Mouse (Mus musculus): Measurements from ENCODE around the gene Egflam. TPM values are rescaled to one million over a fixed set of nuclear protein-coding genes. Genes with fewer than 3 reads are reported as not detected.

Gene Egflam
- polyA plus RNA-seq, 1 experiment from 2014 or later, result not detected

DNA sequence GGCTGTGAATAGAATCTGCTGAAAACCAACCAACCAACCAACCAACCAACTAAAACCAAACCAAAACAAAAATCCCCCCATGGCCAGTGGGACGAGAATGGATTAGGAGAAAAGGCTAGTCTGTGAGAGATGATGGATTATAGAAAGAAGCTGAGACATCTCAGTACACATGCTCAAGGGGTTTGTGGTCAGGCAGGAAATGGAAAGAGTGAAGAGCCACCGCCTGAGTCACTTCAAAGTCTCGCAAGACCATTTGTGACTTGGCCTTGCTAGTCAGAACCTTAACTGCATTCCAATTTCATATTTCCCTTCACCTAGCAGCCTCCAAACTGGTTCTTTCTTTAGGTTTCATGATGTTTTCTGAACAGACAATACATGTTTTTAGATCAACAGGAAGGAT lies 141.6 kb downstream of the Egflam start:
- H3K4me3 ChIP-seq (ENCODE audit: inconsistent target), result no peak overlapping the region
- no peak overlapping the region for H3K27ac ChIP-seq
- no peaks in the 10 kb centered on the region for H3K79me2 ChIP-seq (ENCODE audit: inconsistent target)
- WGBS (ENCODE audit: missing documents), result 73% methylated on average over 3 of the region's 3 CpGs
- no peaks in the 10 kb centered on the region for H3K36me3 ChIP-seq (ENCODE audit: inconsistent target)

DNA sequence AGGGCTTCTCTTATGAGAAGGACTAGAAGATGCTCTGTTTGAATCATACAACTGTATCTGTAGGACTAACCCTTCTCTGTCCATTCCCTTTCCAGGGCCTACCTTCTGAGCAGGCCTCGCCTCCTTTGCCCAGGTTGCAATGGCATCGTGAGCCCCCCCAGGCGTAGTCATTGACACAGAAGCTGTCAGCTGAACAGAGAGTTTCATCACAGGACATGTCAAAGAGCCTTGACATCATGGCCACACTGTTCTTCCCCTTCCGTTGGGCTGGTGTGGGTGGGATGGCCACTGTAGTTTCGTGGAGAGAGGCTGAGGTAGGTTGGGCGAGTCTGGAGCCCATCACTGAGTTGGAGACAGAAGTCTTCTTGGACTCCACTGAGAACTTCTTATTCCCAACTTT lies 144.9 kb downstream of the Egflam start:
- 90% methylated on average over 6 of the region's 6 CpGs for WGBS (ENCODE audit: missing documents)

DNA sequence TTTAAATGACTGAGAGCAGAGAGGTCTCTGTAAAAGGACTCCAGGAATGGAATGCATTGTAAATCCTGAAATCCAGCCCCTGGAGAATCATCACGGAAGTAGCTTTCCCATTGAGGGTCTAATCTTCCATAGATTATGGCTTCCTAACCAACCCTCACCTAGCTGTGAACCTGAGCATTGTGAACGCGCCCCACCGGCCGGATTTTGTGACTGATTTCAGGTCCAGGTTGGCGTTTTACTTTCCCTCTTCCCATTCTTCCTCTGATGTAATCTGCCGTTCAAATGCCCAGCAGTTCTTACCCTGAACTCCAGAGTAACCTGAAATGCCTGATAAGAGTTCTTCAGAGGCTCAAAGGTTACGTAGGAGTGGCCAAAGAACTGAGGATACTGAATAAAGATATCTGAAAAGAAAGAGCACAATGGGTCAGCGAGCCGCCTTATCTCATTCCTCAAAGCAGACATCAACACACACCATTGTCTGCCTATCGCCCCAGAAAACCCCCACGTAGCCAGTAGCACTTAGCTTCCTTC lies 146.0 kb downstream of the Egflam start:
- no peaks in the 10 kb centered on the region for H3K36me3 ChIP-seq (ENCODE audit: inconsistent target)
- WGBS (ENCODE audit: missing documents), result 78% methylated on average over 12 of the region's 12 CpGs
- no peak overlapping the region for H3K4me3 ChIP-seq (ENCODE audit: inconsistent target)
- no peak overlapping the region for H3K27ac ChIP-seq
- H3K79me2 ChIP-seq (ENCODE audit: inconsistent target), result no peaks in the 10 kb centered on the region

More for the DNA sequence above, 144.9 kb downstream of the Egflam start:
- Histone ChIP-seq H3K27ac (no peak overlapping the region), H3K79me2 (ENCODE audit: inconsistent target) (no peaks in the 10 kb centered on the region), H3K36me3 (ENCODE audit: inconsistent target) (no peaks in the 10 kb centered on the region), H3K4me3 (ENCODE audit: inconsistent target) (no peak overlapping the region)

DNA sequence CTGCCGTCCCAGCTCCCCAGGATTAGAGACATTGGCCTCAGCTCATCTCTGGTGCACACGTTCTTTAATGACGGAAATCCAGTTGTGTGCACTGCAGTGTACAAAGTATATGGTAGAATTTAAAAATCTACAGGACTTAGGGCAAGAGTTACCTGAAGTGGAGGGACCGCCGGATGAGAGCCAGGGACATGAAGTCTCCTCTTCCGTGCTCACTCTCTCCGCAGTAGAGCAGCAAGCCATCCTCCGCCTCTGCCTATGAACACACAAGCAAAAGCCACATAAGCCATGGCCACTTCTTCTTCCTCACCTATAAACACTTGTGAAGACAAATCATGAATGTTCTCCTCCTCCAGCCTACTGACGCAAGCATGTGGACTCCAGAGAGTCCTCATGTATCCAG lies 147.2 kb downstream of the Egflam start:
- Histone ChIP-seq H3K79me2 (ENCODE audit: inconsistent target) (no peaks in the 10 kb centered on the region), H3K27ac (no peak overlapping the region), H3K36me3 (ENCODE audit: inconsistent target) (no peaks in the 10 kb centered on the region), H3K4me3 (ENCODE audit: inconsistent target) (no peak overlapping the region)
- 95% methylated on average over 9 of the region's 9 CpGs for WGBS (ENCODE audit: missing documents)

DNA sequence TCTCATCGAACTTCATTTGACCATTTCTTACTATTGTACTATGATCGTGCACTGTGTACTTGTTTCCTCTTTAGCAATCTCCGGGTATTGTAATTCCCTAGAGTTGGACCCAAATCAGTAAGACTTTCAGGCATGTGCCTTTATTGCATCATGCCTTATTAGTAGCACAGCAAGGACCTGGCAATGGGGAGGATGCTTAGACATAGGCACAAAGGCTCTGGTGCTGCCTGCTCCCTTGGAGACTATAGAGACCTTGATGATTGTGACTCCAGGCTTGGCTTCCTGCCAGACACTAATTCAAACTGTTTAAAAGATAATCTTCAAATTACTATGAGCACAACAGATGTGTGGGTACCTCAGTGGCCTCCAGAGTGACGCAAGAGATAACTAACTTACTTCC lies 149.0 kb downstream of the Egflam start:
- 97% methylated on average over 4 of the region's 4 CpGs for WGBS (ENCODE audit: missing documents)
- Histone ChIP-seq H3K36me3 (ENCODE audit: inconsistent target) (no peaks in the 10 kb centered on the region), H3K4me3 (ENCODE audit: inconsistent target) (no peak overlapping the region), H3K27ac (no peak overlapping the region), H3K79me2 (ENCODE audit: inconsistent target) (no peaks in the 10 kb centered on the region)

DNA sequence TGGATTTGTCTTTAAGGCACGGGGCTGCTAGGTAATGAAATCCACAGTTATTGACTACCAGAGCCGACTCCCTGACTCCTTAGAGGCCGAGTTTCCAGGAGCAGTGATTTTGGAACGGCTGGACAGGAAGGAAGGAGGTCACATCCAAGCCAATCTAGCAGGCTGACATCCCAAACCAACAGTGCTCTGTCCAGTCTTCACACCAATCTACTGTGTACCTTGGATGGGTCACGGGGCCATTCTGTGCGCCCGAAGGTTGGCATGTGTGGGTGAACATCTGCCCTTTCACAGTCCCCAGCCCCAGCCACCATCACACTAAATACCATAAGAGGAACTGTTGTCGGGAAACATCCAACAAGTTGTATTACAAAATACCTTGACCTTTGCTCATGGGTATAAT lies 150.9 kb downstream of the Egflam start:
- H3K36me3 ChIP-seq (ENCODE audit: inconsistent target), result no peaks in the 10 kb centered on the region
- no peak overlapping the region for H3K4me3 ChIP-seq (ENCODE audit: inconsistent target)
- WGBS (ENCODE audit: missing documents), result 82% methylated on average over 8 of the region's 8 CpGs

DNA sequence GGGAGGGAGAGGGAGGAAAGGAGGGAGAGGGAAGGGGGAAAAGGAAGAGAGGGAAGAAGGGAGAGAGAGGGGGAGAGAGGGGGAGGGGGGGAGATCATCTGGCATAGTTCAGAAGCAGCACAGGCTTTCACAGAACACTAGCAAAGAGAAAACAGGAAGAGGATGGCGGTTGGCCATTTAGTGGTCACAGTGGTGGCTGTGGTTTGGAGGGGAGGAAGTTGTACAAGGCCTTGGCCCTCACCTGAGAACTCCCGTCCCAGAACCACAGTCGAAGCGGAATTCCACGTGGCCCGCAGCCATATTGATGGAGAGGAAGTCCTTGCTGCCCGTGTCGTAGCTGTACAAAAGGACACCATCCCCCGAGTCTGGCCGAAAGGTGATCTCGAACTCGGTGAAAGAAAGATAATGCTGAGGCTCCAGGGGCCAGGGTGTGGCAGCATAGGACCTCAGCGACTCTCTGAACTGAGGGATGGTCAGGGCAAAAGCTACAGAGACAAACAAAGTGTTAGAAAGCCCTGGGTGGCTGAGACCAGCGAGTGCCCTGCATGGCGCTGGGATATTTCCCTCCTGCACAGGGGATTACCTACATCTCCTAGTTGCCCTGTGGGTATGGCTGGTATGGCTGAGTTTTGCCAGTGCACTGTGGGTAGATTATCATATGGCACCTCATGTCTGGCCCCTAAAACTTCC lies 155.9 kb downstream of the Egflam start:
- Histone ChIP-seq H3K79me2 (ENCODE audit: inconsistent target) (no peaks in the 10 kb centered on the region), H3K27ac (no peak overlapping the region), H3K36me3 (ENCODE audit: inconsistent target) (no peaks in the 10 kb centered on the region), H3K4me3 (ENCODE audit: inconsistent target) (no peak overlapping the region)
- WGBS (ENCODE audit: missing documents), result 40% methylated on average over 15 of the region's 15 CpGs

More for the DNA sequence above, 150.9 kb downstream of the Egflam start:
- no peaks in the 10 kb centered on the region for H3K79me2 ChIP-seq (ENCODE audit: inconsistent target)
- no peak overlapping the region for H3K27ac ChIP-seq

DNA sequence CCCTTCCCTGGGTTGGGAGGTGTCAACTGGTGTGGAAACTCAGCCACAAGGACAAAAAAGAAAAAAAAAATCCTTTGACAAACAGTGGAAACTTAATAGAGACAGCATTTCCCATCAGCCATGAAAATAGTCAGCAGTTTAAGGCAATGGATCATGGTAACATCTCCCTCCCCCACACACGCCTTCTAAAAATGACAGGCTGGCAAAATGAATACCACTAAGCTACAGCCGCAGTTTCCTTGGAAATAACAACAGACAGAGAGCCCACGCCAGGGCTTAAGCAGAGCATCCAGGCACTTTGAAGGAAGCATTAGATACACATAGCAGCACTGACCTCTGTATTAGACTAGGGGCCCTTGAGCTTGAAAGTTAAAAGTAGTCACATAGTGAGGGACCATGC lies 157.2 kb downstream of the Egflam start:
- Histone ChIP-seq H3K36me3 (ENCODE audit: inconsistent target) (no peaks in the 10 kb centered on the region), H3K79me2 (ENCODE audit: inconsistent target) (no peaks in the 10 kb centered on the region), H3K4me3 (ENCODE audit: inconsistent target) (no peak overlapping the region), H3K27ac (no peak overlapping the region)
- 86% methylated on average over 3 of the region's 3 CpGs for WGBS (ENCODE audit: missing documents)

DNA sequence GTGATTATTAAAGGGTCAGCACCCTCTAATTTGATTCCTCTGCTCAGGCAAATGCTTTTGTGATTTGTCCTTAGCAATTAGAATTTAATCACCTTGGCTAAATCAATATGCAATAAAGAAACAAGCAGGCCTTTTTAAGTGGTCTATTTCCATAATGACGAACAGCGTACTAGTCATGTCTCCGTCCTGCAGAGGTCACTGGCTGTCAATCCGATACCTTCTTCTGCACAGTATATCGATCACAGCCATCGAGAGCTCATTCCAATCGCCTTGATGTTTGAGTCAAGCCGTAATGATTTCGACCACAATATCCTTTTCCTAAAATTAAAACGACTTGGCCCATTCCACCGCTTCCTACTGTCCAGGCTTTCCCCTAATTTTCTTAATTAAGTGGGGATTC lies 158.3 kb downstream of the Egflam start:
- H3K79me2 ChIP-seq (ENCODE audit: inconsistent target), result no peaks in the 10 kb centered on the region
- no peak overlapping the region for H3K4me3 ChIP-seq (ENCODE audit: inconsistent target)
- 94% methylated on average over 11 of the region's 11 CpGs for WGBS (ENCODE audit: missing documents)
- H3K36me3 ChIP-seq (ENCODE audit: inconsistent target), result no peaks in the 10 kb centered on the region
- no peak overlapping the region for H3K27ac ChIP-seq

DNA sequence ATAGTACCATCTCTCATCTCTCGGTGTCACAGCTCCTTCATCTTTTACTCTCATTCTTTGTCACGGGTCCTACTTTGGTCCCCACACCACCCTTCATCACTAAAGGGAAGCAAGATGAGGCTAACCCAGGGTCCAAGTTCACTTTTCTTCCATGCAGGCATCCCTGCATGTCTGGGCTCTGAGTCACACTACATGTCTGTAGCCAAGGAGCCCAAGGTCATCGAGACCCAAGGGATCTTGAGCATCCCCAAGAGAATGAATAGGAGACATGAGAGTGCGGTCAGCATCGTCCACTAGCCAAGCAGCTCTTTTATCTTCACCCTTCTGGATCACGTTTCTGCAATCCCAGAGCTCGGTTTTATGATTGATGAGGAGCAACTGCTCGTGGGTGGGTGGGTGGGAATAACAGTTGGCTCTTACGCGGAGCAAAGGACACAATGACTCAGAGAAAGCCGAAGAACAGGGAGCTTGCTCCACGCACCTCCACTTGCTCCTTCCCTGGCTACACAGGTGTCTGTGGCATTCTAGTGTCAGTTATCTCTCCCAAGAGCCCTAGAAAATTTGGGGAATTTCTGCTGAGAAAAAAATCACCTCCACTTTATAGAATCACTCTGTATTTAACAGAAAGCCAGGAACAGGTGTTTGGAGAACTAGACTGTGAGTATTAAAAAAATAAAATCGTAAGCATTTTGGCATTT lies 164.7 kb downstream of the Egflam start:
- no peaks in the 10 kb centered on the region for H3K36me3 ChIP-seq (ENCODE audit: inconsistent target)
- H3K79me2 ChIP-seq (ENCODE audit: inconsistent target), result no peaks in the 10 kb centered on the region
- H3K27ac ChIP-seq, result no peak overlapping the region
- WGBS (ENCODE audit: missing documents), result 85% methylated on average over 13 of the region's 13 CpGs
- H3K4me3 ChIP-seq (ENCODE audit: inconsistent target), result no peak overlapping the region

DNA sequence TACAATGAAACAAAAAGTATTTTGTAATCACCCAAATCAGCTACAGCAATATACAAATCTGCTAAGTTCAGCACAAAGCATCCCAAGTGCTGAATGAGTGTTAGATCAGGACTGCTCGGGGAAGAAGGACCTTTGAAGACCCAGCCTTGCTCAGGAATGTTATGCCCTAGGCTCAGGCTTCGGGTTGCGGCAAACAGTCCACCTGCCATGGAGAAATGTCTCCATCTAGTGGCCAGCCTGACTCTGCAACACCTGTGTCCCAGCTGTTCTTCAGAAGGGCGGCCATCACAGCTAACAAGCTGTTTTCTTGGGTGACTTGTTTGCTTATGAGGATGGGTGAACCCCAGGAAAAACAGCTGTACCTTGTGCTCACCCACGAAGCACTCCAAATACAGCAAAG lies 172.0 kb downstream of the Egflam start:
- Histone ChIP-seq H3K79me2 (ENCODE audit: inconsistent target) (no peaks in the 10 kb centered on the region), H3K4me3 (ENCODE audit: inconsistent target) (no peak overlapping the region), H3K36me3 (ENCODE audit: inconsistent target) (no peaks in the 10 kb centered on the region), H3K27ac (no peak overlapping the region)
- 4% methylated on average over 5 of the region's 5 CpGs for WGBS (ENCODE audit: missing documents)

DNA sequence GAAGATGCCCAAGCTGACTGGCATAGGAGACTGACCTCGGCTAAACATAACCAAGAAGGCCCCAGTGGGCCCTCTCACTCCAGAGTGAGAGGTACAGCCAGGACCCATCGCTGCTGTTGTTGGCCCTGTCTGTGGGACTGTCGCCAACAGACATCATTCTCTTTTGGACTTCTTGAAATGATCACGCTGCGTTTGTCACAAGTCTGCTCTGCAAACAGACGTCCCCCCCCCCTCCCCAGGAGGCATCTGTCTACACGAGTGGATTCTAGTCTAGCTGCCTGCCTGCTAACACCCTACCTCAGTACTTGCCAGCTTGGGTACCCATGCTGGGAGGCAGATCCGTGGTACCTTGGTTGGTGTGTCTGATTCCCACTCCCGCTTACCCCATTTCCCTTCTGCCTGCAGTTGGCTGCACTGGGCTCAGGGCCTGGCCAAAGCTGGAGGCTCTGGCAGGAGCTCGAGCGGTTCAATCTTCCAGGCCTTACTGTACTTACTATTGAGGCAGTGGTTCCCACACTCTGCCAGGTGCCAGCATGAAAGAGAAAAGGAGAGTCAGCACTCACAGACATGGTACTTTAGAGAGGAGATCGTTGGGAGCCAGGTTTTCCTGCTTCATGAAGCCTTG lies 173.9 kb downstream of the Egflam start:
- no peak overlapping the region for H3K27ac ChIP-seq
- no peaks in the 10 kb centered on the region for H3K36me3 ChIP-seq (ENCODE audit: inconsistent target)
- no peaks in the 10 kb centered on the region for H3K79me2 ChIP-seq (ENCODE audit: inconsistent target)
- WGBS (ENCODE audit: missing documents), result 80% methylated on average over 12 of the region's 12 CpGs
- H3K4me3 ChIP-seq (ENCODE audit: inconsistent target), result no peak overlapping the region

DNA sequence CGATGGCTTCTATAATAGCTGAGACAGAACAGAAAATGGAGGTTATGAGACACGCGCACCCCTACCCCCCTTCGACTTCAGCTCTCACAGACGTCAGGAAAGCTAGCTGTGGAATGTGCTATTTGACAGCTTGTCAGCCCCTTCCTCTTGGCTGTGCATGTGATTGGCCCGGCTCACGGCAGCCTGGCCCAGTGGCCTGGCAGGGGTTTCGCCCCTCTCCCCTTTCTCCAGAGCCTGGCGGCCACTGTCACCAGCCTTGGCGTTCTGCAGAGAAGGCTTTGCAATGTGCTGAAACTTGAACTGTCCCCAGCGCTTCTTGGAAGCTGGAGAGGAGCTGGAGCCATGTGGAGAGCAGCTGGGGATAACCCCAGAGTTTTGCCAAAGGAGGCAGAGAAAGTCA lies 175.4 kb downstream of the Egflam start:
- Histone ChIP-seq H3K27ac (no peak overlapping the region), H3K4me3 (ENCODE audit: inconsistent target) (no peak overlapping the region), H3K36me3 (ENCODE audit: inconsistent target) (no peaks in the 10 kb centered on the region), H3K79me2 (ENCODE audit: inconsistent target) (no peaks in the 10 kb centered on the region)
- 56% methylated on average over 11 of the region's 11 CpGs for WGBS (ENCODE audit: missing documents)

DNA sequence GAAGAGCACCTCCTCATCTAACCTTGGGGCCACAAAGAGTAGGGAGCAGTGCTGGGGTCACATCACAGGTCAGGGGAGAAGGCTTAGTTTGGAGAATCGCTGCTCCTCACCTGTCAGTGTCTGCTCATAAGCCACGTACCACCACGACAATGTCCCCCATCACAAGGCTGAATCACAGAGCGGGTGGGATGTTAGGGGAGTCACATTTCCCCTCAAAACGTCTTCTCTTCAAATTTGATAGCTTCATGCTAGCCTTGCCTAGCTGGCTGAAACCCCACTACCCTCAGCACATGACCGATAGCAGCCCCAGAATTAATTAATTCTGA lies 181.0 kb downstream of the Egflam start:
- Histone ChIP-seq H3K79me2 (ENCODE audit: inconsistent target) (no peaks in the 10 kb centered on the region), H3K4me3 (ENCODE audit: inconsistent target) (no peak overlapping the region), H3K36me3 (ENCODE audit: inconsistent target) (no peaks in the 10 kb centered on the region), H3K27ac (no peak overlapping the region)
- WGBS (ENCODE audit: missing documents), result 35% methylated on average over 6 of the region's 6 CpGs

DNA sequence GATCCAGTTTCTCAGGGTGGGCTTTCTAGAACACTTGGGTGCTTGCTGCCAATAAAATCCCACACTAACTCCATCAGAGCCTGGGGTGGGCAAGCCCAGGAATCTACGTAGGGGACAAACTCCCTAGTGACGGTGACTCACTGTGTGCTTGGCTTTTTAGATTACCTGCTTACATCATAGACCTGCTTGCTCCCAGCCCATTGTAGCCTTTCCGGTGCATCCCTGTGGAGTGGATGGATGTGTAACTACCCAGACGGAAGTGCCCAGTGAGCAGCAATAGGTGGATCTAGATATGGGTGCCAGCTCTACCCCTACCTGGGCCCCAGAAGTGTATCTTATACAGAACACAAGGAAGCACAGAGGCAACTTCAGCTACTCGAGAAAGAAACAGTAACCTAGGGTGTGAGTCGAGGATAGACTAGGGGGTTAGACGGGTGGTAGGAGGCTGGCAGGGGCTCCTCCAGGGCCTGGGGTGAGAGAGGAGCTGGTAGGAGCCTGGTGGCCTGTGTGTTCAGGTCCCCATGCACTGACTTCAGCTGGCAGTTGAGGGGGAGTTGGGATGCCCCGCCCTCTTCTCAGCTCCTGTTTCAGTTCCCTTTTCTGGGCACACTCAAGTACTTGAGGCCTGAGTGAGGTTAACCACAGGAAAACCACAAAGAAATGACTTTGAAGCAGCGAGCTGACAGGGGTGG lies 181.5 kb downstream of the Egflam start:
- 21% methylated on average over 9 of the region's 9 CpGs for WGBS (ENCODE audit: missing documents)
- Histone ChIP-seq H3K36me3 (ENCODE audit: inconsistent target) (no peaks in the 10 kb centered on the region), H3K27ac (no peak overlapping the region), H3K4me3 (ENCODE audit: inconsistent target) (no peak overlapping the region), H3K79me2 (ENCODE audit: inconsistent target) (no peaks in the 10 kb centered on the region)

Data from macrophage (primary cell).